Mouse (Mus musculus): ENCODE results near the gene Sspo.

The Sspo gene

DNA sequence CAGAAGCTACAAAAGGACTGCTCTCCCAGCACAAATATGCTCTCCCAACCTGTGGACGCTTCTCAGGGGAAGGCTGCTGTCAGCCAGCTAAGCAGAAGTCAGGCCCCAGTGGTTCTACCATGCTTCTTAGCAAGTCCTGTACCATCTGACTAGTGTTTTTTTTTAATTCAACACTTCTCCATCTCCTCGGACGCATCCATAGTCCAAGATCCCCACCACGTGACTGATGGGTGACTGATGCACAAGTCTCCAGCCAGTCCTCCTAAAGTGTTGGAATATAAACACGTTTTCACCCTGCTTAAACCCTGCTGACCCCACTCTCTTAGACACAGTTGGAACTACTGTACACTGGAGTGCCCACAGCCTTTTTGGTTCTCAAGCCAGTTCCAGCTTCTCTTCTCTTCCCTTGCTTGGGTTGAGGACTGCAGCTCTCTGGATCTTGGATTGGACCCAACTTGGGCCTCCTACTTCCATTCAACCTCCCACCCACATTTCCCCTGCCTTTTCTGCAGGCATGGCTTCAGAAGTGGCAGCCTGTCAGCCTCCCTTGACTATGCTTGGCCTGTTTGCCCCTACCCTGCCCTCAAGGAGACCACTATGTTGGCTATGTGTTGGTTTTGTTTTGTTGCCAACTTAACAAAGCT is 12.2 kb upstream of the Sspo start:
- peak; percentile 38 for DNase-seq (ENCODE audit: low read depth)

DNA sequence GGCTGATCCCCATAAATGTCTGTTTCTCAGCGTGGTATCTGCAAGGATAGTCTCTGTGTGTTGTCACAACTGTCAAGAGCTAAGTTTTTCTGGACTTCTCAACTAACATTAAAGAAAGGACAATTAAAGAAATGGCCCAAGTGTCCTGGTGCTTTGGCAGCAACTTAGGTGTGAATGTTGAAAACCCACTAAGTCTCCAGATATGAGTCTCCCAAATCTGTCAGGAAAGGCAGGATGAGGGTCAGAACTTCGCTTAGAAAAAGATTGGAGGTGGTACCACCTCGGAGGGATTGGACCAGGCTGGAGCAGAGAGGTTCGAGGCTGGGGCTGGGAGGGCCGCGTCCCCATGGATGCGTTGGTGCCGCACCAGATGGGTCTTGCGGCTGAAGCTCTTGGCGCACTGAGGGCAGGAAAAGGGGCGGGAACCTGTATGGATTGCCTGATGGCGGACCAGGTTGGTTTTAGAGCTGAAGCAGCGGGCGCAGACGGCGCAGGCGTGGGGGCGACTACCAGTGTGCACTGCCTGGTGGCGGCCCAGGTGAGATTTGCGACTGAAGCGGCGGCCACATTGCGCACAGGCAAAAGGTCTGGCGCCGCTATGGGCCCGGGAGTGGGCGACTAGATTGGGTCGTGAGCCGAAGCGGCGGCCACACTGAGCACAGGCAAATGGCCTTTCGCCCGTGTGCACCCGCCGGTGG is 10.2 kb upstream of the Sspo start:
- DNase-seq (ENCODE audit: low read depth): no peak

DNA sequence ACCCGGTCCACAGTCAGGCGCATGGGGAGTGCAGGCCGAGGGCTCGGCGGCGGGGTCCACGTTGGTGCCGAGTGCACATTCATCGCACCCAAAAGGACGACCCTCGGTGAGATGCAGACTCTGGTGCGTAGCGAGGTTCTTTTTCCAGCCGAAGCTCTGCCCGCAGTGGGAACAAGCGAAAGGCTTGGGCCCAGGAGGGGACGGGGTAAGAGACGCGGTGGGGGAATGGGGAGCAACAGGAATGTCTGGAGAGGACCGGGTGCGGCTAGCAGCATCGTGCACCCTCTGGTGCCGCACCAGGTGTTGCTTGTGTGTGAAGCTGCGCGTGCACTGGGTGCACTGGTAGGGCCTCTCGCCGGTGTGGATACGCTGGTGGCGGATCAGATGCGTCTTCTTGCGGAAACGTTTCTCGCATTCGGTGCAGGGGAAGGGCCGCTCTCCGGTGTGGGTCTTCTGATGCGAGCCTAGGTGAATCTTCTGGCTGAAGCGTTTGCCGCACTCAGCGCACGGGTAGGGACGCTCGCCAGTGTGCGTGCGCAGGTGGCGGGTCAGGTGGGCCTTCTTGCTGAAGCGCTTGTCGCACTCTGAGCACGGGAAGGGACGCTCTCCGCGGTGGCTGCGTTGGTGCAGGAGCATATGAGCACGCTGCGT is 9.4 kb upstream of the Sspo start:
- DNase-seq (ENCODE audit: low read depth): no peak

DNA sequence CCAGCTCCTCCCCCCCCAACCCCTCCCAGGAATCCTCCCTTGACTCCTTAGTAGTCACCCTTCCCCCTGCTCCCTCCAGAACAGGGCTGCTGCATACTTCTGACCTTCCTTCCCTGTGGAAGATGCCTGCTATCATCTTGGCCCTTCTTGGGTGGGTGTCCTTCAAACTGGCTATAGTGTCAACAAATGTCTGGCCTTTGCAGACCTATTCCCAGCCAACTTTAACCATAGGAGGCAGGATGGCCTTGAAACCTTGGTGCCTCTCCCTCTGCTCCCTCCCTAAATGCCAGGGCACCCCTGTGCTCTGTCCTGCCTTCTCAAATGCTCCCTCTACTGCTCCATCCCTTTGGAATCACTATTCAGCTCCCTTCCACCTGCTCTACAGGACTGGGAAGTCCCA is 8.4 kb upstream of the Sspo start:
- DNase-seq (ENCODE audit: low read depth): no peak

DNA sequence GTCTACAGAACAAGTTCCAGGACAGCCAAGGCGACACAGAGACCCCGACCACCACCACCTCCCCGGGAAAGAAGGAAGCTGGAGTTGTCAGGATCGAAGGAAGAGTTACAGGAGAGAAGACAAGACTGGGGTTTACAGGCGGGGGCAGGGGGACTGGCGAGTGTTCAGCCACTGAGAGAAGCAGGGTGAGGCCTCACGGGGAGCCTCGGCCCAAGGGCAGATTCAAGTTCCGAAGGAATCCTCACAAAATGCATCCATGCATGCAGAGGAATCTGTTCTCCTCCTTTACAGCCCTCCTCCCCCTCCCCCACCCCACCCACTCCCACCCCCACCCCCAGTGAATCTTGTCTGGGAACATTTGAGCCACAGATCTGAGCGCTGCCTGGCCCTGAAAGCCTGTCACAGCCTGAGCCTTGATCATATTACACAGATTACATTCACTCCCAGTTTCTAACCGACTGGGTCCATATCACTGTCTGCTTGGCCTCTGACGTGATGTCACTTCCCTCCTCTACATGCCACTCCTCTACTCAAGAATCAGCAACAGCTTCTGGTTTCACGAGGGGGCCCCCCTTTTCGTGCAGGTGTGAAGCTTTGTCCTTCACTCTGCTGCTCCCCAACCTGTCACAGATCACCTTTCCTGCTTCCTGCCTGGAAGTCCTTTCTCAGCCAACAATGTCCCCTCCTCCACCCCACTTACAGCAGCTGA is 7.6 kb upstream of the Sspo start:
- no peak for DNase-seq (ENCODE audit: low read depth)

DNA sequence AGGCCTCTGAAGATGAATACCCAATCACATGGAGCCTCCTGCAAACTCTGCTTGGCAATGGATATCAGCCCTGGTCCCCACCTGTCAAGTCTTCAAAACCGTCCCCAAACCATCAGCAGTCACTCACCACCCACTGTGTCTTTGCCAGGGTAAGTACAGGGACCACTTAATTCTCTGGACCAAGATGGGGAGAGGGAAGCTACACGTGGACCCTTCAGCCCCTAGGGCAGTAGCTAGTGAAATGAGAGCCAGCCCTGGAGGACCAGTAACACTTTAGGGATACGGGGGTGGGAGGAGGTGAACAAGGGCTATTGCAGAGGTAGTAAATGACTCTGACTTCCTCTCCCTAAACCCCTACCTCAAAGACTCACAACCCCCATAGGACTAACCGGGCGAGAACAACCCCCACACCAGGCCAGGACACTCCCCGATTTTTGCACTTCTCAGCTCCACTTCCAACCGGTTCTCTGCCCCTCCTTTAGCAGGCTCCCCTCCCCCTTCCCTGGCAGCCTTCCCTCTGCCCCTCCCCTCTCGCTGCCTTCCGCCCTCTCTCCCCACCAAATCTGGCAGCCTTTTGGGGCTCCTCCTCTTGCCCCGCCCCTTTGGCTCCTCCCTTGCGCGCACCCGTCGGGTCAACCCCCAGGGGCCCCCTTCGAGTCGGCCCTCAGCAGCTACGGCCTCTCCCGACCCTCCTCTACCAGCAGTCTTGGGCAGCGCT is 4.3 kb upstream of the Sspo start:
- peak; percentile 98 for DNase-seq (ENCODE audit: low read depth)

DNA sequence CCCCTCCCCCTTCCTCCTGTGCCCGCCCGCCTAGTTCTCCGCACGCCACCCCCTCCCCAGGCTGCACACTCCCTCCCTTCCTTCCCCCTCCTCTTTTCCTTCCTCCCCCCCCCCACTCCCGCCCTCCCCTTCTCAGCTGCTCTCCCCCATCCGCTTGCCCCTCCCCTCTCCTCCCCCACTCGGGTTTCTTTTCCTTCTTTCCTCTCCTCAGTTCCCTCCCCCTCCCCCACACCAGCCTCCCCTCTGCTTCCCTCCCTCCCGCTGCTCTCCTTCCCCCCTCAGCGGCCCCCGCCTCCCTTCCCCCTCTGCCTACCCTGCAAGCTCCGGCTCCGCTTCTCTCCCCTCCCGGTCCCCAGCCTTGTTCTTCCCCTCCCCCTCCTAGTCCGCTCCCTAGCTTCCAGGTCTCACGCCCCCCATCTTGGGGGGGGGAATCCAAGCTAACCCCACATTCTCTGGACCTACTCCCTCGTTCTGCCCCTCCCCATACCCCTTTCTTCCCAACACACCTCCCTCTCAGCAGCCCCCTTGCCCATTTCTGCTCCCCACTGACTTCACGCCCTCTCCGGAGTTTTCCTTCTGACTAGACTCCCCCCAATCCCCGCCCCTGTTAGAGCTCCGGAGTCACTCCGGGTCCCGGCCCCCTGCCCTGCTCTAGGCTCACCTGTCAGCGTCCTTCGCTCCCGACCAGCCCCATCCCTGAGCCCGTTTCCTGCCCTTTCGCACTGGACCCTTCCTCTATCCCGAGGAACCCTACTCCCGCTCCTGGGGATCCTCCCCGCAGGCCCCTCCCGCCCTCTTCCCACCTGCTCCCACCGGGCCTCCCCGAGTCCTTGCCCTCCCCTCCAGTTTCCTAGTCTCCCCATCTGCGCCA is 3.5 kb upstream of the Sspo start:
- DNase-seq (ENCODE audit: low read depth): peak; percentile 93

DNA sequence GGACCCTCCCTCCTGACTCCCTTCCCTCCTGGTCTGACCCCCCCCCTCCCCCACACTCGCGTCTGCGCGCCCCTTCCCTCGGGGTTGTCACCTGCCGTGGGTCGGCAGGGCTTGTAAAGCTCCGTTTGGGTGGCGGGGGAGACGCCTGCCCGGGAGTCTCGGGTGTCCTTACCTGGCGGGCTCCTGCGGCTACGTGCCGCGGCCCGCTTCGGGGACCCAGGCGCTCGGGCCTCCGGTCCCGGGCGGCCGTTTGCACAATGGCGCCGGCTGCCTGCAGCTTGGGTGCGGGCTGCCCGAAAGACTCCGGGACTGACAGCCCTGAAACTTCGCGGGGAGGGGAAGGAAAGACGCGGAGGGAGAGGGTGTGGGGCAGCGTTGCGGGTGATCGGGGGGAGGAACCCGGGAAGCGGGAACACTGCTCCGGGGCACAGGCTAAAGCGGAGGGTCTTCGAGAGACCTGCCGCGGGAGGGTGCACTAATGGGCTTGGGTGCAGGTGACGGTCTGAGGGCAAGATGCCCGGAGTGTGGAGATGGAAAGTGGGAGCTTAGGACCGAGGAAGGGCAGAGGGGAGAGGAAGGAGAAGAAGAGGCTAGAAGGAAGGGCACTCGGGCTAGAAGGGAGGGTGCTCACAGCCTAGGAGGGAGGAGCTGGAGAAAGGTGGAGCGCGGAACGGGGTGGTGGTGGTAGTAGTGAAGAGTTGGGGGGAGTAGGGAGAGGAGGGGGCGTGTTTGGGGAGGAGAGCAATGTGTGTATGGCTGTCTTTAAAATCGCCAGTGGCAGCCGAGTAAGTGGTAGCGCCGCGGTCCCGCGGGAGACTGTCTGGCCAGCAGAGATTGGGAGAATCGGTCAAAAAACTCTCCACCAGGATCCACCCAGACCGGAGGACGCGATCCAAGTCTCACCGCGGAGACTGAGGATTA is 2.6 kb upstream of the Sspo start, which contains the start of gene Zfp467:
Gene Zfp467 (minus strand): TSS at position 645 of the 921 bp plus-strand sequence.
- peak; percentile 55 for DNase-seq (ENCODE audit: low read depth)

DNA sequence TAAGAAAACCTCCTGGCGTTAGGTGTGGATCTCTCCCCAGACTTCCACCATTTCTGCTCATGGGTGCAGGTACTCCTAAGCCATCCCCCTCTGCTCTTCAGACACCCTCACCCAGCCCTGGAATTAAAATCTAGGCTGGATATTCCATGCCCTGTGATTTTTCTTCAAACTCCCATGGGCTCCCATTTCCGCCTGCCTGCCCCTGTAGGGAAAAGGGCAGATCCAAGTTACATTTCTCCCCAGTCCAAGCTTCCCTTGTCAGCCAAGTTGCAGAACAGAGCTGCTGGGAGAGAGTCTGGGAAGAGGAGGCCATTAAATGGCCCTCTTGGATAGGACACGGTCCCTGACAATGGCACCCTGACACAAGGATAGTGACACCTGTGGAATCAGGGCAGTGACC is 1.8 kb upstream of the Sspo start:
- no peak for DNase-seq (ENCODE audit: low read depth)

DNA sequence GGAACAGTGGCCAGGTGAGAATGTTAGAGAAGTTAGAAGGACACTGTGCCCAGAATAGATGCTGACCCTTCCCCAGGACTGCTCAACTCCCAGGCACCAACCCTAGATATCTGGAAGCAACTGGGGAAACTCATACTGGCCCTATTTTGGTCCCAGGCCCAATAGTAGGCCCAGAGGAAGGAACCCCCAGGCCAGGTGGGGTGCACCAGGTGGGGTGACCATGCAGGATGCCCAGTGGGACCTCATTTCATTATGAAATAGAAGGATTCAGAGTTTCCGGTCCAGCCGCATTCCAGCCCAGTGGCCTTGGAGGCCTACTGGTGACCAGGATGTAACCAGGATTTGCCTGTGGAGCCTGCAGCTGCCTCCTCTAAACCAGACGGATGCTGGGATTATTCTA is 1.1 kb upstream of the Sspo start:
- DNase-seq (ENCODE audit: low read depth): no peak

DNA sequence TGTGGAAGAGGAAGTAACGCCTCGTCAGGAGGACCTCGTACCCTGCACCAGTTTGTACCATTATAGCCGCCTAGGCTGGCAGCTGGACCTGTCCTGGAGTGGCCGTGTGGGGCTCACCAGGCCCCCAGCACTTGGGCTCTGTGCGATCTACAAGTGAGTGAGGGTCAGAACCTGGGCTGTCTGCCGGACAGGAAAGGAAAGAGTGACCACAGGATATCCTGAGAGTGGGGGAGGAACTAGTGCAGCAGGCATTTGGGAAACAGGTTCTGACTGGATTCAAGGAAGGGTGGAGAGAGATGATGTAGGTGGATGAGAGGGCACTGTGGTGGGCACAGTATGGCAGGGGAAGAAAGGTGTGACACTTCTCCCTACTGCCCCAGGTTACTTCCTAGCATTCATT is 498 bp downstream of the Sspo start:
- DNase-seq (ENCODE audit: low read depth): no peak

DNA sequence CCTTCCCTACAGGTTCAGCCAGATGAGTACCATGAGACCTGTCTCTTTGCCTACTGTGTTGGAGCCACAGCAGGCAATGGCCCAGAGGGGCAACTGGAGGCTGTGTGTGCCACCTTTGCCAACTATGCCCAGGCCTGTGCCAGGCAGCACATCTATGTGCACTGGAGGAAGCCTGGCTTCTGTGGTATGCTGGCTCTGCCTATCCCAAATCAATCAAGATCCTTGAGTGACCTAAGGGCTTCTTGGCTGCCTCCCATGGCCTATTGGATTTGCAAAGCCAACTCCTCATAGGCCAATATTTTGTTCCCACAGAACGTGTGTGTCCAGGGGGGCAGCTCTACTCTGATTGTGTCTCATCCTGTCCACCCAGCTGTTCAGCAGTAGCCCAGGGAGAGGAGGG is 4.1 kb downstream of the Sspo start:
- DNase-seq (ENCODE audit: low read depth): no peak

DNA sequence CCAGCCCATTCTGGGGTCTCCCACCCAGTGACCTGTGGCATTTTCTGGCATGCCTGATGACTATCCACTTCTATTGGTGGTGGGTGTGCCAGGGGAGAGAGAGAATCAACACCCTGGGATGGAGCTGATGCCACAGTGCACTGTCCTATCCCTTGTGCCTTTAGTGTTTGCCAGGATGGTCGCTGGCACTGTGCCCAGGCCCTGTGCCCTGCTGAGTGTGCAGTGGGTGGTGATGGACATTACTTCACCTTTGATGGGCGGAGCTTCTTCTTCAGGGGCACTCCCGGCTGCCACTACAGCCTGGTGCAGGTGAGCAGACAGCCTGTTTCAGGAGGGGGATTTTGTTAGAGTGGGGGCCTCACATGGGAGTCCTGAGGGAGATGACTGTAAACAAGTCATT is 4.7 kb downstream of the Sspo start:
- no peak for DNase-seq (ENCODE audit: low read depth)

DNA sequence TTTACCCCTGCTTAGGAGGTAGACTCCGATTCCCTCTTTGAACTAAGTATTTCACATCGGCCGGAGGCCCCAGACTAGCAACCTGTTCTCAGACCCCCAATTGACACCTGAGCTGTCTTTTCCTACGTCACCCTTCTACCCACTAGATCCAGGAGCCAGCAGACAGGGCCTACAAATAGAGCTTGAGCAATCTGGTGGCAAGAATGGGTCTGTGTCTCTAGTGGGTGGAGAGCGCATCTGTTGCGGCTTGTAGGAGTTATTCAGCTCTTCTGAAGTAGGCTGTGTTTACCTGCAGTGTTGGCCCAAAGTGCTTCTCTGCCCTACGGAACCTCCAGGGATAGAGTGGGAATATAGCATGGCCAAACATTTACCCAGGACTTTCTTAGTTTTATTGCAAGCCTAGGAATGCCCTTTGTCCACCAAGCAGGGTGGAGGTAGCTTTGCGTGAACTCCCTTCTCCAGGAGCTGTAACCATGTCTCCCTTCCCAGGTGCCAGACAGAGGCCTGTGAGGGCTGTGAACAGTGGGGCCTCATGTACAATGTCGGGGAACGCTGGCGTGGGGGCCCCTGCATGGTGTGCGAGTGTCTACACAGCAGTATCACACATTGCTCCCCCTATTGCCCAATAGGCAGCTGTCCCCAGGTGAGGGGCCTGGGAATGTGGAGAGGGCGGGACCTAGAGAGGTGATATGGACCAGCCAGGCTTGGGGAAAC is 17.1 kb downstream of the Sspo start:
- no peak for DNase-seq (ENCODE audit: low read depth)

DNA sequence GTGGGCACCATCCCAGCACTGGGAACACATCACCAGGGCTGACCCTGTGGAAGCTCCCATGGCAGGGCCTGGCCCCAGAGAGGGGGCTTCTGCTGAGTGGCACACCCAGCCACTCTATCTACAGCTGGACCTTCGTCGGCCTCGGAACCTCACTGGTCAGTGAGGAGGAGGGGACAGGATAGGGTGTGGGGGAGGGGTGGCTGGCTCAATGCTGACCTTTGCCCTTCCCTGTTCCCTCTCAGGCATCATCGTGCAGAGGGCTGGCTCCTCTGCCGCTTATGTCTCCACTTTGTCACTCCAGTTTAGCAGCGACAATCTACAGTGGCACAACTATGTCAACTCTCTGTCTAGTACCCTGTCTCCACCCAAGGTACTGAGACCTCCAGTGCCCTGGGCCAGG is 18.7 kb downstream of the Sspo start:
- DNase-seq (ENCODE audit: low read depth): no peak

DNA sequence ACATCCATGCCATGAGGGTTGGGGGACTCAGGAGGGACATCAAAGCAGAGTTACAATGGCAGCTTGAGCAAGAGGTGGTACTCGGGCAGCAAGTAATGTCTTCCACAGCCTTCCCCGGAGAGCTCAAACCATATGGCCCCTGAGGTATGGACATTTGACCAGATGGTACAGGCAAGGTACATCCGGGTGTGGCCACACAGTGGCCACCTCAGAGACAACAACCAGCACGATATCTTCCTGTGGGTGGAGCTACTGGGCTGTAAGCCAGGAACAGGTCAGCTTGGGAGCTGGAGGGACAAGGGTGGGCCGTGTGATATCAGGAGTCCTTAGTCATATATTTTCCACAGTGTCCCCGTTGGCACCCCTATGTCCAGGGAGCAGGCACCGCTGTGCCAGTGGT is 19.5 kb downstream of the Sspo start:
- no peak for DNase-seq (ENCODE audit: low read depth)

DNA sequence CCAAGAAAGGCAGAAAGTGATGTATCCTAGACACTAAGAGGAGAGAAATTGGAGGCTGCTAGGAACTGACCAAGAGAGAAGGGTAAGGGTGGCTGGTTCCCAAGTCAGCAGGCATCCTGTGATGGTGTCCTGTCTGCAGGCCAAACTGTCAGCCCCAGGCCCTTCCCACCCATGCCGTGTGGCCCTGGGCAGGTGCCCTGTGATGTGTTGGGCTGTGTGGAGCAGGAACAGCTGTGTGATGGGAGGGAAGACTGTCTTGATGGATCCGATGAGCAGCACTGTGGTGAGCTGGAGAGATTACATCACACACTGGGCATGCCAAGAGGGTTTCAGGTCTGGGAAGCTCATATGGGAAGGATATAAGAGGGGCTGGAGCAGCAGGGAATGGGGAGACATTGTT is 22.7 kb downstream of the Sspo start:
- no peak for DNase-seq (ENCODE audit: low read depth)

DNA sequence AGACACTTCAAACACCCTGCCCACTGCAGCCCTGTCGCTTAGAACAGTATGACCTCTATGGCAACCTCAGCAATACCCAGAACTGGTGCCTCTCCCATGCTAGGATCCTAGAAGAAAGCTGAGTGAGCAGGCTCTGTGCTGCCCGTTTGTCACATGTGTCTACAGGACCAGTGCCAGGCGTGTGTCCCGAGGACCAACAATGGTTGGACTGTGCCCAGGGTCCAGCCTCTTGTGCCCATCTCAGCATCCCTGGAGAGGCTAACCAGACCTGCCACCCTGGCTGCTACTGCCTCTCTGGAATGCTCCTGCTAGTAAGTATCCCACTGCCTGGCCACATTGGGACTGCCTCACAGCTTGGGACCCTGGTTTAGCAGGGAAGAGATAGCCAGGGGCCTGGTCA is 30.4 kb downstream of the Sspo start:
- no peak for DNase-seq (ENCODE audit: low read depth)

DNA sequence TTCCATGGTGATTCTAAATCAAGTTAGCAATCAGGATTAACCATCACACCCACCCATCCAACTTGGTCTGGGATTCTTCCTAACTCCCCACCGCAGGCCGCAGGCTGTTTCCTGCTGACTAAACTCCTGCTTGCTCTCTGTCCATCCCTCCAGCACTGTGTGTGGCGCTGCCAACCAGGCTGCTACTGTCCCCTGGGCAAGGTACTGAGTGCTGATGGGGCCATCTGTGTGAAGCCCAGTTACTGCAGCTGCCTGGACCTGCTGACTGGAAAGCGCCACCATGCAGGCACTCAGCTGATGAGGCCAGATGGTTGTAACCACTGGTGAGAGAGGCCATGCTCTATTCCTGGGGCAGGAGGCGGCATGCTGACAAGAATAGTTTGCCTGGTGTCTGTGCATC is 34.5 kb downstream of the Sspo start:
- DNase-seq (ENCODE audit: low read depth): no peak
